Mouse (Mus musculus): Measurements from ENCODE around the gene Capn5. TPM values are rescaled to one million over a fixed set of nuclear protein-coding genes. Genes with fewer than 3 reads are reported as not detected.

The Capn5 gene
- total and polyA plus RNA-seq, 3 experiments = 0.26 to 0.55 (median 0.27) TPM

GRCm38 (mm10) chr7:98216713-98217112, 38.6 kb upstream of the Capn5 start:
- no peak for TF ChIP-seq SMC3 (IDR thresholded peaks at IDR 0.05; ENCODE audit: low read depth, low read length)
- TF ChIP-seq BHLHE40 (IDR thresholded peaks at IDR 0.05; ENCODE audit: low read depth, low read length) = no peak
- H3K4me1 ChIP-seq (ENCODE audit: control insufficient read depth in 1 of 2, insufficient read depth in 2 of 2) = no peaks in the 10 kb centered on the region
- dilution Hi-C loops (cut with MboI; ENCODE audit: extremely low pct_ligation_motif_present, extremely low pct_unique_long_range_greater_than_20kb, low sequenced_read_pairs) = no loop called here
- no peaks in the 10 kb centered on the region for H3K79me2 ChIP-seq (replicated peaks; ENCODE audit: control insufficient read depth, extremely low read depth, insufficient read depth, poor library complexity, severe bottlenecking)
- no peak for DNase-seq (ENCODE audit: extremely low read depth)
- H3K9me3 ChIP-seq (replicated peaks; ENCODE audit: low read length) = no peaks in the 10 kb centered on the region
- no peak overlapping the region for H3K4me2 ChIP-seq (ENCODE audit: insufficient read depth, low read depth, poor library complexity, severe bottlenecking)
- no peak overlapping the region for H3K27ac ChIP-seq (ENCODE audit: insufficient read depth, low read depth)
- H3K9ac ChIP-seq (ENCODE audit: insufficient read depth, low read depth) = no peak overlapping the region
- H3K4me3 ChIP-seq (replicated peaks in 1 of 3; ENCODE audit: low read depth in 2 of 3, low read length in 2 of 3, poor library complexity in 1 of 3) = no peak overlapping the region
- no peaks in the 10 kb centered on the region for H3K27me3 ChIP-seq (replicated peaks)
- peaks cover 0 to 7% of the 10 kb centered on the region in 2 experiments for H3K36me3 ChIP-seq (replicated peaks in 1 of 2; ENCODE audit: control insufficient read depth in 1 of 2, insufficient read depth in 1 of 2, low read length in 1 of 2)
- in situ Hi-C loops (cut with MboI; ENCODE audit: low pct_ligation_motif_present, low pct_unique_long_range_greater_than_20kb, low sequenced_read_pairs) = no loop called here

- dilution Hi-C loops (cut with MboI; ENCODE audit: extremely low pct_ligation_motif_present, extremely low pct_unique_long_range_greater_than_20kb, low sequenced_read_pairs) = no loop called here
- in situ Hi-C loops (cut with MboI; ENCODE audit: low pct_ligation_motif_present, low pct_unique_long_range_greater_than_20kb, low sequenced_read_pairs) = no loop called here
- no peak overlapping the region for H3K27ac ChIP-seq (ENCODE audit: insufficient read depth, low read depth)
- H3K79me2 ChIP-seq (replicated peaks; ENCODE audit: control insufficient read depth, extremely low read depth, insufficient read depth, poor library complexity, severe bottlenecking) = no peaks in the 10 kb centered on the region
- TF ChIP-seq SMC3 (IDR thresholded peaks at IDR 0.05; ENCODE audit: low read depth, low read length) (no peak), IRF4 (IDR thresholded peaks at IDR 0.05; ENCODE audit: low read depth, low read length) (no peak), POLR2AphosphoS2 (IDR thresholded peaks at IDR 0.05; ENCODE audit: low read depth, low read length) (no peak), EP300 (IDR thresholded peaks at IDR 0.05; ENCODE audit: low read length) (no peak), HCFC1 (IDR thresholded peaks at IDR 0.05; ENCODE audit: low read depth, low read length) (no peak), BHLHE40 (IDR thresholded peaks at IDR 0.05; ENCODE audit: low read depth, low read length) (no peak)
- no peak for DNase-seq (ENCODE audit: extremely low read depth)
- no peak overlapping the region for H3K4me3 ChIP-seq (replicated peaks in 1 of 3; ENCODE audit: low read depth in 2 of 3, low read length in 2 of 3, poor library complexity in 1 of 3)
- no peaks in the 10 kb centered on the region for H3K27me3 ChIP-seq (replicated peaks)
- no peaks in the 10 kb centered on the region for H3K4me1 ChIP-seq (ENCODE audit: control insufficient read depth in 1 of 2, insufficient read depth in 2 of 2)
- H3K36me3 ChIP-seq (replicated peaks in 1 of 2; ENCODE audit: control insufficient read depth in 1 of 2, insufficient read depth in 1 of 2, low read length in 1 of 2) = no peaks in the 10 kb centered on the region
- H3K9ac ChIP-seq (ENCODE audit: insufficient read depth, low read depth) = no peak overlapping the region
- H3K4me2 ChIP-seq (ENCODE audit: insufficient read depth, low read depth, poor library complexity, severe bottlenecking) = no peak overlapping the region
- no peaks in the 10 kb centered on the region for H3K9me3 ChIP-seq (replicated peaks; ENCODE audit: low read length)
Observed at GRCm38 (mm10) chr7:98202946-98203345, 24.9 kb upstream of the Capn5 start.

- TF ChIP-seq SMC3 (IDR thresholded peaks at IDR 0.05; ENCODE audit: low read depth, low read length) (no peak), IRF4 (IDR thresholded peaks at IDR 0.05; ENCODE audit: low read depth, low read length) (no peak)
- no peak overlapping the region for H3K27ac ChIP-seq (ENCODE audit: insufficient read depth, low read depth)
- no peaks in the 10 kb centered on the region for H3K36me3 ChIP-seq (replicated peaks in 1 of 2; ENCODE audit: control insufficient read depth in 1 of 2, insufficient read depth in 1 of 2, low read length in 1 of 2)
- no peaks in the 10 kb centered on the region for H3K79me2 ChIP-seq (replicated peaks; ENCODE audit: control insufficient read depth, extremely low read depth, insufficient read depth, poor library complexity, severe bottlenecking)
- no peaks in the 10 kb centered on the region for H3K27me3 ChIP-seq (replicated peaks)
- H3K4me1 ChIP-seq (ENCODE audit: control insufficient read depth in 1 of 2, insufficient read depth in 2 of 2) = no peaks in the 10 kb centered on the region
- DNase-seq (ENCODE audit: extremely low read depth) = no peak
- no peak overlapping the region for H3K4me2 ChIP-seq (ENCODE audit: insufficient read depth, low read depth, poor library complexity, severe bottlenecking)
- no peak overlapping the region for H3K4me3 ChIP-seq (replicated peaks in 1 of 3; ENCODE audit: low read depth in 2 of 3, low read length in 2 of 3, poor library complexity in 1 of 3)
- in situ Hi-C loops (cut with MboI; ENCODE audit: low pct_ligation_motif_present, low pct_unique_long_range_greater_than_20kb, low sequenced_read_pairs) (no loop called here), dilution Hi-C loops (cut with MboI; ENCODE audit: extremely low pct_ligation_motif_present, extremely low pct_unique_long_range_greater_than_20kb, low sequenced_read_pairs) (no loop called here)
- no peak overlapping the region for H3K9ac ChIP-seq (ENCODE audit: insufficient read depth, low read depth)
- no peaks in the 10 kb centered on the region for H3K9me3 ChIP-seq (replicated peaks; ENCODE audit: low read length)
Observed at GRCm38 (mm10) chr7:98201493-98202028, 23.5 kb upstream of the Capn5 start.

All from CH12.LX (cell line).